Mouse (Mus musculus) megakaryocyte, embryonic 14.5 days (primary cell): ENCODE measurements around the gene Olfr857.

Experiments
- FLI1 ChIP-seq: IDR thresholded peaks from 2 replicates; pipeline ENCODE4 v1.6.1; 2012; ENCODE audit warnings: low read length, inconsistent platforms, mixed read lengths
- GATA1 ChIP-seq: IDR thresholded peaks from 3 replicates; pipeline ENCODE4 v1.6.1; 2012; ENCODE audit warnings: mixed read lengths, low read length, inconsistent platforms, borderline replicate concordance

DNA sequence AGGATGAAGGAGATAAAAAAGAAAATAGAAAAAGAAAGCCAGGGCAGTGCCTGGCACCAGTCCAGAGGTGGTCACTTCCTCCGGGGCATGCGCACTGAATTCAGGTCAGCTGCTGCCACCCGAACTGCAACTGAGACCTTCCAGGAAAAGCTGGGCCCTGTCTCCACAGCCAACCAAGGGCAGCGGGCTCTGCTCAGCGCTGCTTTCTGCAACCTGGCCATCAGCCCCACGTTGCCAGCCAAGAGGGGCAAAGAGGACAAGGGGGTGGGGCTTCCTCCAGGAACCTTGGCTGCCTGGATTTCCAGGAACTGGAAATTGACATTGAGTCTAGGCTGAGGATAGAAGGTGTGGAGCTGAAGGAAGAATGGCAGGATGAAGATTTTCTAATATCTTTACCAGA is 19.0 kb upstream of the Olfr857 start:
- TF ChIP-seq GATA1 (no peak), FLI1 (no peak)
